Mouse (Mus musculus) C2C12 (cell line): Measurements from ENCODE around the gene Syvn1. TPM values are rescaled to one million over a fixed set of nuclear protein-coding genes. Genes with fewer than 3 reads are reported as not detected.
A peak's percentile ranks its signal among the peaks of the same experiment; 100 is the strongest.

Experiments used
- H3K27me3 ChIP-seq: one replicate; pipeline ENCODE4 v1.6.1; 2011; ENCODE audit not compliant: control insufficient read depth, insufficient read depth, insufficient read length
- H3K36me3 ChIP-seq: one replicate; pipeline ENCODE4 v1.6.1; 2011; ENCODE audit not compliant: control insufficient read depth, insufficient read depth
- H3K4me3 ChIP-seq: one replicate; pipeline ENCODE4 v1.5.1; 2011; ENCODE audit warnings: mild to moderate bottlenecking, control low read depth; ENCODE audit not compliant: poor library complexity, insufficient read depth, severe bottlenecking
- H3K79me2 ChIP-seq: one replicate; pipeline ENCODE4 v1.6.1; 2011; ENCODE audit not compliant: control insufficient read depth, insufficient read depth
- H3K79me3 ChIP-seq: one replicate; pipeline ENCODE4 v1.6.1; 2011; ENCODE audit warnings: low read depth, control low read depth
- H3ac ChIP-seq: one replicate; pipeline ENCODE3; 2011; ENCODE audit warnings: low read depth; ENCODE audit not compliant: control insufficient read depth, insufficient read length
- CEBPB ChIP-seq: IDR thresholded peaks from one replicate; pipeline ENCODE4 v1.6.1; 2011; ENCODE audit warnings: low read depth, mild to moderate bottlenecking, control low read depth, moderate library complexity
- CTCF ChIP-seq: IDR thresholded peaks from one replicate; pipeline ENCODE4 v1.5.1; 2011; ENCODE audit not compliant: control insufficient read depth, insufficient read depth, insufficient read length
- FOSL1 ChIP-seq: IDR thresholded peaks from one replicate; pipeline ENCODE4 v1.8.0; 2011; ENCODE audit warnings: mild to moderate bottlenecking, low read length; ENCODE audit not compliant: poor library complexity, insufficient read depth, severe bottlenecking
- MAX ChIP-seq: IDR thresholded peaks from one replicate; pipeline ENCODE4 v1.6.1; 2011; ENCODE audit warnings: mild to moderate bottlenecking, control low read depth
- MYOD1 ChIP-seq: IDR thresholded peaks from one replicate; pipeline ENCODE4 v1.6.1; 2011; ENCODE audit warnings: low read depth; ENCODE audit not compliant: control insufficient read depth, insufficient read length
- MYOG ChIP-seq: IDR thresholded peaks from one replicate; pipeline ENCODE4 v1.6.1; 2011; ENCODE audit not compliant: control insufficient read depth, insufficient read length; ENCODE audit errors: extremely low read depth
- USF1 ChIP-seq: IDR thresholded peaks from one replicate; pipeline ENCODE4 v1.6.1; 2011; ENCODE audit warnings: low read depth, mild to moderate bottlenecking, control low read depth, moderate library complexity
- polyA plus RNA-seq: library from polyadenylated mRNA; unstranded; fragments of >200 nt; fragmentation: generic; extraction: Trizol; gene quantifications from one replicate; pipeline ENCODE4 v1.2.1, GENCODE M21; 2012; ENCODE audit warnings: missing spikeins

Gene Syvn1
- polyA plus RNA-seq, 1 experiment, result 18.7 TPM

GRCm38 (mm10) chr19:6048681-6049410, 2.5 kb downstream of the Syvn1 start:
- H3K79me3 ChIP-seq, result peaks cover 14% of the 10 kb centered on the region
- no peak overlapping the region for H3ac ChIP-seq
- peaks cover 57% of the 10 kb centered on the region for H3K36me3 ChIP-seq
- no peaks in the 10 kb centered on the region for H3K27me3 ChIP-seq
- no peak overlapping the region for H3K4me3 ChIP-seq
- TF ChIP-seq CEBPB (no peak), MAX (no peak), CTCF (no peak), FOSL1 (no peak), USF1 (no peak), MYOG (no peak)
- H3K79me2 ChIP-seq, result peaks cover 20% of the 10 kb centered on the region

- TF ChIP-seq CEBPB (no peak), FOSL1 (no peak), MYOG (no peak), MAX (no peak), MYOD1 (no peak), CTCF (no peak), USF1 (no peak)
- no peak overlapping the region for H3K4me3 ChIP-seq
- H3K36me3 ChIP-seq, result peaks cover 72% of the 10 kb centered on the region
- H3K79me2 ChIP-seq, result peaks cover 48% of the 10 kb centered on the region
- H3K79me3 ChIP-seq, result peaks cover 32% of the 10 kb centered on the region
- no peaks in the 10 kb centered on the region for H3K27me3 ChIP-seq
- H3ac ChIP-seq, result no peak overlapping the region
Measured at GRCm38 (mm10) chr19:6052516-6052915, 6.1 kb downstream of the Syvn1 start.

GRCm38 (mm10) chr19:6054296-6054695, 7.9 kb downstream of the Syvn1 start:
- Histone ChIP-seq H3K4me3 (no peak overlapping the region), H3K27me3 (no peaks in the 10 kb centered on the region), H3K79me2 (peaks cover 52% of the 10 kb centered on the region), H3ac (no peak overlapping the region), H3K79me3 (peaks cover 36% of the 10 kb centered on the region), H3K36me3 (peaks cover 70% of the 10 kb centered on the region)
- no peak for TF ChIP-seq FOSL1
- no peak for TF ChIP-seq MAX
- TF ChIP-seq USF1, result no peak
- no peak for TF ChIP-seq CEBPB
- no peak for TF ChIP-seq CTCF
- no peak for TF ChIP-seq MYOG
- TF ChIP-seq MYOD1, result no peak

- Histone ChIP-seq H3K4me3 (peak overlapping the region; percentile 98), H3K36me3 (peaks cover 46% of the 10 kb centered on the region), H3K79me3 (peaks cover 38% of the 10 kb centered on the region), H3K27me3 (no peaks in the 10 kb centered on the region), H3ac (no peak overlapping the region), H3K79me2 (peaks cover 60% of the 10 kb centered on the region)
- TF ChIP-seq CTCF (no peak), FOSL1 (no peak), MYOD1 (no peak), CEBPB (no peak), USF1 (no peak), MAX (no peak), MYOG (no peak)
Measured at GRCm38 (mm10) chr19:6056696-6057095, 10.3 kb downstream of the Syvn1 start.

- no peak for TF ChIP-seq USF1
- TF ChIP-seq MAX, result peak; percentile 53
- Histone ChIP-seq H3K79me2 (peaks cover 68% of the 10 kb centered on the region), H3K79me3 (peaks cover 46% of the 10 kb centered on the region), H3ac (peak within 1 kb of the TSS; percentile 78), H3K4me3 (peak within 1 kb of the TSS; percentile 98), H3K36me3 (peaks cover 38% of the 10 kb centered on the region), H3K27me3 (no peaks in the 10 kb centered on the region)
Measured at GRCm38 (mm10) chr19:6057313-6058096, 11.1 kb downstream of the Syvn1 start, which contains the start of the genes Mrpl49 and Fau. Mrpl49 (minus strand) TSS chr19:6057785. Fau (plus strand) TSS chr19:6057844.

- Histone ChIP-seq H3K4me3 (peak overlapping the region; percentile 98), H3K27me3 (no peaks in the 10 kb centered on the region), H3K79me2 (peaks cover 76% of the 10 kb centered on the region), H3ac (peak overlapping the region; percentile 69), H3K36me3 (peaks cover 28% of the 10 kb centered on the region), H3K79me3 (peaks cover 50% of the 10 kb centered on the region)
- TF ChIP-seq CTCF (no peak), FOSL1 (no peak), CEBPB (peak; percentile 58)
Measured at GRCm38 (mm10) chr19:6058513-6058912, 12.1 kb downstream of the Syvn1 start.
